Mouse (Mus musculus) left cerebral cortex, adult 8-10 months (tissue): ENCODE measurements around the gene Atp2b4. TPM values are rescaled to one million over a fixed set of nuclear protein-coding genes. Genes with fewer than 3 reads are reported as not detected.
A peak's percentile ranks its signal among the peaks of the same experiment; 100 is the strongest.

ENCODE experiments used
- DNase-seq, 2 experiments: peaks; one replicate each; pipeline ENCODE4 v3.0.0; 2022; ENCODE audit warnings: low spot score in 2 of 2
- total RNA-seq, 4 experiments: library from RNA; stranded (reverse); gene quantifications; 2 replicates each; pipeline ENCODE4 v1.2.4; 2022

The Atp2b4 gene
- total RNA-seq, 4 experiments from 2014 or later, result 184 to 229 (median 204) TPM

DNA sequence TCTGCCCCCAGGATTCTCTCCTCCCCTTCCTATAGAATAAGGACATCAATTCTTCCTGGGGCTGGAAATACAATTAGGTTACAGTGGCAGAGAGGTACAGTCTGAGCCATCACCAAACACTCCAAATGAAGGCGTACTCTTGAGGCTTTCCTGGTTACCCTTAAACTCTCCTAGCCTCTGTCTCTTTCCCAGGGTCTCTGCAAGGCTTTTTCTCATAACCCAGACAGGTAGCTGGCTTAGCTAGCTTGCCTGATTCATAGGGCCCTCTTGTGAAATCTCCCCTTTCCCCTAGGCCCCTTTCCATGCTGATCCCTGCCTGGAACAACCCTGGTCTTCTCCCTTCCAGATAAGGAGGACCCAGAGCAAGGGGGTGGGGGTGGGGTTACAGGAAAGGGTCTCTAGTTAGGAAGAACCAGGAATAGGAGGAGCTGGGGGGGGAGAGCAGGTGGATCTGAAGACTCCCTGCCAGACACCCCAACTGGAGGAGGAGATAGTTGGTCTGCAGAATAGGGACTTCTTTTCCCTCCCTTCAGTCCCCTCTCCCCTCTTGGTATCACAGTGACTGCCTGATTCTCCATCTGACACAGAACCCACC is 1.9 kb downstream of the Atp2b4 start:
- DNase-seq, result no peak

- no peak for DNase-seq
Measured at GRCm38 (mm10) chr1:133797979-133798820, 2.6 kb downstream of the Atp2b4 start.

DNA sequence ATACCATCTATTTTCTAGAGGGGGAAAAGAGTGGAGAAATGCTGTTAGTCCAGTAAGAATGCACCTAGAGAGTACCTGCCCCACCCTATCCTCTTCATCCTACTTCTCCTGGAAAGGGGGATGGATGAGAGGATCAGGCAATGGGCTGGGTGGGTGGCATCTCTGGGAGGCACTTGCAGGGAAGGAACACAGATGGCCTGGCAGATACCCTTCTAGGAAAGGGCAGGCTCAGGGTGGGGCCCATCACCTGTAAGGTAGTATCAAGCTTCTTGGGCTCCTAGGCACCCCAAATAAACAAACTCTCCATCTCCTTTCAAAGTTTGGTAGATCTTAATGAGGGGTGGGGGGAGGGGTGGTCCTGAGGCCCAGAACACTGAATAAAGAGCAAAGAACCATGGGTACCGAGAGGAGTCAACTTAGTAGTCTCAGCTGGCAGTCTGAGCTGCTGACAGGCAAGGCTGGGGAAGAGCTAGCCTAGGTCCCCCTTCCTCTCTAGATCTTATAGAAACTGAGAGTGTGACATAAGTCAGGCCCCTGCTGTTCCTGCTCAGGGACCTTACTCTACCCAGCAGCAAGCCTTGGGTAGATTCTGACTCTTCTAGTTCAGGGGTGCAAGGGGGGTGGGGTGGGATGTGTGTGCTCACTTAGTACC is 3.4 kb downstream of the Atp2b4 start:
- no peak for DNase-seq

GRCm38 (mm10) chr1:133793646-133794045 is 7.2 kb downstream of the Atp2b4 start:
- no peak for DNase-seq

- no peak for DNase-seq
Measured at GRCm38 (mm10) chr1:133790011-133790410, 10.8 kb downstream of the Atp2b4 start.

DNA sequence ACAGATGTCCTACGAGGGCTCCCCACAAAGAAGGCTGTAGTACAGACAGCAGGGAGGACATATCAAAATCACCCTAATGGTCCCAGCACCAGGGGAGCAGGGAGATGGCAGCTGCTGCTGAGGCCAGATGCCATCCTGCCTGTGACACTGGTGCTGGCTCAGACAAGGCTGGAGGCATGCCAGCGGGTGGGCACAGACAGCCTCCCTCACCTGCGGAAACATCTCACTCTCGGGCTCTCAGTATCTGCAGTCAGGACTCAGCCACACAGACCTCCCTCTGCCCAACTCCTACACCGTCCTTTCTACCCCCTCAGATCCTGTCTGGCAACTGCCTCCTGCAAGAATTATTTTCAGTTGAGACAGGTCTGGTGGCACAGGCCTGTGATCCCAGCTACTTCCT is 12.0 kb downstream of the Atp2b4 start:
- peak in 1 of 2 experiments; percentile 49 for DNase-seq

GRCm38 (mm10) chr1:133787500-133788210 is 13.2 kb downstream of the Atp2b4 start:
- DNase-seq, result no peak

GRCm38 (mm10) chr1:133784621-133785020 is 16.2 kb downstream of the Atp2b4 start:
- DNase-seq, result no peak

DNA sequence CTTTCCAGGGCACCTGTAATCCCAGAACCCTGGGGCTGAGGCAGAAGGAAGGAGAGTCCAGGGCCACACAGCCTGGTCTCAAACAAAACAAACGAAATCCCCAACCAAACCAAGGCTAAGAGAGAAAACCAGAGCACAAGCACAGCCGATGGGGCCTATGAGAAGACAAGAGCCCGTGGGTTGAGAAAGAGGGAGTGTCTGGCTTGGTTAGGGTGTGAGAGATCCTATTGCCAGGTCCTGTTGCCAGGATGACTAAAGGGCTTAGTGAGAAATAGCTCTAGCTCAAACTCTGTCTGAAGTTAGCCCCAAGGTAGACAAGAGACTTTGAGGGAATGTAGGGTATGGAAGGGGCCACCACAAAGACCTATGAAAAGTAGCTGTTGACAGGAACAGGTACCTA is 19.3 kb downstream of the Atp2b4 start:
- no peak for DNase-seq

DNA sequence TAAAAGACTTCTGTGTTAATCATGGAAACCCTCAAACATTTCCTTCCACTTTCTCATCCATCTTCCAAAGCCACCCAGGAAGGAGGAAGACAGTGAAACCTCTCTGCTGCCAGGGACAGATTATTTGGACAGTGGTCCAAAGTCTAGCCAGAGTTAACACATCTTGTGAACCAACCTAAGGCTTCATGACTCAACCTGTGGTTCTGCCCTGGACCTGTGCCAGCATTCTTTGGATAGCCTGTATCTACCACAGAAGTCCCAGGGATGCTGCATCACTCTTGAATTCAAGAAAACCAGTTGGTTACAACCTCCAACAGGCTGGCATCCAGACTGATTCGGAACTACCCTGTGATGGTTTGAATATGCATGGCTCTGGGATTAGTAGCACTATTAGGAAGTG is 21.8 kb downstream of the Atp2b4 start:
- DNase-seq, result no peak

DNA sequence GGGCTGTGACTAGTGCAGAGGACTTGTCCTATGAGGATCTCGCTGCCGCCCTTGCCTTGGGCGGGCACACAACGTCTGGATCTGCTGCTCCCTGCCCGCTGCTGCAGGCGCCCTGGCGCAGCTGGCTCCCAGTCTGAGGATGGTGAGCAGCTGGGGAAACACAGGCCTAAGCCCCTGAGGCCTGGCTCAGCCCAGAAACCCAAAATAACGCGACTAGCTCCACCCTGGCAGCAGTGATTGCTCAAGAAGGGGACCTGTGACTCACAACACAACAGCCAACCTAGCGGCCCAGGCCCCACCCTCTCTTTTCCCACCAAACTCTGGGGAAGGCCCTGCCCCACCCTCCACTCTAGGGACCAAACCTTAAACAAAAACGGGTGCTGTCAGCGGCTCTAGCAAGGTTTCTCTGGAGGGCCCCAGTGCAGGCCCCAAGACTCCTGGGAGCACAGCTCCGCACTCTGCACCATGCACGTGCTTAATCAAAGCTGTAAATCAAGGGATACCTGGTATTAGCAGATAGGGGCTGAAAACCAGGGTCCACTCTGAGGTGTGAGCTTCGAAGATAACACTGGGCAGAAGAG is 23.1 kb downstream of the Atp2b4 start:
- no peak for DNase-seq

DNA sequence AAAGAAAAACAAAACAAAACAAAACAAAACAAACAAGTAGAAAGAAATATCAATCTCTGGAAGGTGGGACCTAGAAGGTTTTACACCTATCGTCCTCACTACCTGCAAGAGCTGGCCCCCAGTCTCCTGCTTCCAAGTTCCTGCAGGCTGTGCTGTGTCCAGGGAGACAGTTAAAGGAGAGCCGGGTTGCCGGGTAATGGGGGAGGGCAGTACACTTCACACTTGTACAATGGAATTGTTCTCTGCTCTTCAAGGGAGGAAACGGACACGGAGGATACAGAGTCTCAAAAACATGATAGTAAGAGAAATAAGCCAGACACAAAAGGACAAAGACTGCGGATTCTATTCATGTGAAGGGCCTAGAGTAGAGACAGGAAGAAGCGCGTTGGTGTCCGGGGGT is 28.3 kb downstream of the Atp2b4 start:
- no peak for DNase-seq

DNA sequence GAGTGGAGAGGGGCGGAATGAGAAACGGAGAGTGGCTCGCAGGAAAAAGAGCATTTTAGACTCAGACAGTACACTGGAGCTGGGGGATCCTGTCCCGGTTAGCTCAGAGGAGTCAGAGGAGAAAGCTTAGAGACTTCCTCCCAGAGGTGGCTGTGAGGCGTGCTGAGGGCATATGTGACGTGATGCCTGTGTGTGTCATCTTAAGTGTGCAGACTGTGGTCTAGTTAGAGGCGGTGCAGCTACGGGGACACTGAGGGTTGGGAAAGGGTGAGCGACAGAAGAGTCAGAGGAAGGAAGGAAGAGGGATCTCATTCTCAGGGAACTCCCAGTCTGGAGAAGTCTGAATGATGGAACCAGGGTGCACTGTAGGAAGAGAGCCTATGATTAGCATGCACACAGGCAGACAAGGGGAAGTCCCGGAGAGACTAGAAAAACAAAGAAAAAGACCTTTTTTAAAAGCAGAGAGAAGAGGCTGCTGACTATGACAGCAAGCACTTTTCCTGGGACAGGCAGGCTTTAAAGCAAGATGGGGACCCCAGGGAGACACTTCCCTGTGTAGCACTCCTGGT is 28.9 kb downstream of the Atp2b4 start:
- no peak for DNase-seq

GRCm38 (mm10) chr1:133767994-133768393 is 32.8 kb downstream of the Atp2b4 start:
- no peak for DNase-seq

- no peak for DNase-seq
Measured at GRCm38 (mm10) chr1:133766901-133767529, 33.8 kb downstream of the Atp2b4 start.

DNA sequence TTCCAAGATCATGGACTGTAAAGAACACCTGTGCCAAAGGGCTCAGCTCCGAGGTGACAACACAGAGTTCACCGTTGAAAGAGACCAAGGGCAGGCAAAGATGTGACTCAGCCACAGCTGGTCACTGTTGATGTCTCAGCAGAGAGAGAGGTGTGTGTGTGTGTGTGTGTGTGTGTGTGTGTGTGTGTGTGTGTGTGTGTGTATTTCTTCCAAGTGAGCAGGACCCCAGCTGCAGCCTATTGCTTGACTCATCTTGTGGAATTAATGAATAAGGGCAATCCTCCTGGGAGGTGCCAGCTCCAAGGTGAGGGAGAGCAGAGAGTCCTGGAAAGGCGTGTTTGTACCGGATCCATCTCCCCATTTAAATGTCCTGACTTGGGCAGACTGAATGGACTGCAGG is 35.5 kb downstream of the Atp2b4 start:
- DNase-seq, result no peak

DNA sequence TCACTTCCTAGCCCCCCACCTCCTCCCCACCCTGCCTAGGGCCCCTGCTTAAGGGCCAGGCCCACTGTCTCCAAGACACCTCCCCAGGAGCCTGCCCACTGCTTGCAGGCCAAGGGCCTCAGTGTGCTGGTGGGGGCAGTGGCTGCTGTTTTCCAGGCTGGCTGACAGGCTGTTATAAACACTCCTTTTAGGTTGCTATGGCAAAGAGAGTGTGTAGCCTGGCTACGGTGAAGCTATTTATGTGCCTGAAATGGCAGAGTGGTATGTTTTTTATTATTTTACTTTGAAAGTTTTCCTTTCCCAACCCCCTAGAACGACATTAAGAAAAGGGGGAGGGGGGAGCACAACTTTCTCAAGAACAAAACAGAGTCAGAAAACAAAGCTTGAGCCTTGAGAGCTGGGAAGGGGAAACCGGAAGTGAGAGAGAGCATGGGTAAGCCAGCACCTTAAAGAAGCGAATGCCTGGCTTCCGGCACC is 37.9 kb downstream of the Atp2b4 start:
- peak in 1 of 2 experiments; percentile 41 for DNase-seq

DNA sequence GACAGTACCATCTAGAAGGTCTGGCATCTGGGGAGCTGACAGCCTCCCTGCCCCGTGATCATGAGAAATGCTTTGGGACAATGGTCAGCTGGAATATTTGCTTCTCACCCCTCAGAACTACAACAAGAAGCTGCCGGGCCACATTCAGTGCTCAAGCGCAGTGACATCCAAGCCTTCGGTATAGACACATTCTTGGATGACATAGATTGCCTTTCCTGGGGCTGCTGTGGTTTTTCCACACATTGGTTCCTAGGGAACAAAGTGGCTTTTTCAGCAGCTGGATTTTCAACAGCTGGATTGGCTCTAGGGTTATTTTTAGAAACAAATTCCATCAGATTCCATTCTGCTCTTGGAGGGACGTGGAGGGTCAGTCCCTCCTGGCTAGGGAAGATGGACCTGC is 39.6 kb downstream of the Atp2b4 start:
- DNase-seq, result no peak

DNA sequence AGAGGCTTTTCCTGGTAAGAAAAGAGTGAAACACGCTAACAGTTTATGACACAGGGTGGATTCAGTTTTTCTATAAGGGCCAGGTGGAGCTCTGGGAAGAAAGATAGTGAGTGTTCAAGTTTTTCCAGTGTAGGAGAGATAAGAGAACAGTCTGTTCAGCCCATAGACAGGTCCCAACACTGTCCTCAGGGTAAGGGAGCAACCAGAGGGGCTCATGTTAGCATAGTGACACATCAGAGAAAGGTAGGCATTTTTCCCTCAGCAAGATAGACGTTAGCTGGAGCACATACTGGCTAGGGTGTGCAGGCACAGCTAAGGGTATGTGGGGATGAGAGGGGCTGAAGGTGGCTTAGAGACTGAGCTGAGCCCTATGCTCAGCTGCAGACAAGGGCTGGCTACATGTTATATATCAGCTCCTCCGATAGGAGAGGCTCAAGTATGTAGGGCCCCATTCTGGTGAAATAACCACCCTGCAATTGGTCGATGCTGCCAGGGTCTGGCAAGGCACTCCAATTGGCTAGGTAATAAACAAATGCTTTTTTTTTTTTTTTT is 46.4 kb downstream of the Atp2b4 start:
- DNase-seq, result no peak

GRCm38 (mm10) chr1:133753325-133753724 is 47.5 kb downstream of the Atp2b4 start:
- no peak for DNase-seq
